Mouse (Mus musculus) liver, embryonic 11.5 days (tissue): ENCODE results near the gene B3galt4. TPM values are rescaled to one million over a fixed set of nuclear protein-coding genes. Genes with fewer than 3 reads are reported as not detected.
A peak's percentile ranks its signal among the peaks of the same experiment; 100 is the strongest.
"Not testable (repeated sequence)": the region's sequence is repeated elsewhere in the genome, so short reads cannot be mapped to it uniquely, and the experiment has no call there.

Experiments used
- ATAC-seq: fragments of 200-750 bp; cut with Nextera tagmentation; replicated peaks from 2 replicates; pipeline ENCODE4 v1.8.0; 2017; ENCODE audit warnings: moderate number of reproducible peaks, mild to moderate bottlenecking, moderate TSS enrichment, moderate library complexity; ENCODE audit not compliant: low FRiP score
- DNase-seq: peaks from one replicate; pipeline ENCODE4 v3.0.0-alpha.2; 2017; ENCODE audit warnings: low spot score
- H3K27ac ChIP-seq: fragments of 300-500 bp; sonication (generic); 2 replicates; pipeline ENCODE4 v1.5.1; 2014; ENCODE audit warnings: mild to moderate bottlenecking, low read depth, low read length, control low read depth
- H3K27me3 ChIP-seq: fragments of 300-500 bp; sonication (generic); replicated peaks from 2 replicates; pipeline ENCODE4 v1.6.1; 2014; ENCODE audit warnings: low read length, mixed read lengths; ENCODE audit not compliant: control insufficient read depth, insufficient read depth
- H3K36me3 ChIP-seq: fragments of 300-500 bp; sonication (generic); 2 replicates; pipeline ENCODE4 v1.6.1; 2014; ENCODE audit warnings: mild to moderate bottlenecking, low read length, moderate library complexity, mixed read lengths; ENCODE audit not compliant: control insufficient read depth, insufficient read depth
- H3K4me1 ChIP-seq: fragments of 300-500 bp; sonication (generic); replicated peaks from 2 replicates; pipeline ENCODE4 v1.6.1; 2014; ENCODE audit warnings: low read length, mixed read lengths; ENCODE audit not compliant: control insufficient read depth, insufficient read depth
- H3K4me2 ChIP-seq: fragments of 300-500 bp; sonication (generic); 2 replicates; pipeline ENCODE4 v1.6.1; 2014; ENCODE audit warnings: mild to moderate bottlenecking, control low read depth, moderate library complexity
- H3K4me3 ChIP-seq: fragments of 300-500 bp; sonication (generic); 2 replicates; pipeline ENCODE4 v1.5.1; 2014; ENCODE audit warnings: low read depth, low read length, control low read depth
- H3K9ac ChIP-seq: fragments of 300-500 bp; sonication (generic); 2 replicates; pipeline ENCODE4 v1.6.1; 2014; ENCODE audit warnings: low read depth, low read length, control low read depth
- H3K9me3 ChIP-seq: fragments of 300-500 bp; sonication (generic); 2 replicates; pipeline ENCODE4 v1.6.1; 2016; ENCODE audit warnings: low read length, inconsistent platforms, mixed read lengths; ENCODE audit not compliant: control insufficient read depth
- WGBS: fragments of 180-500 bp; shearing (Covaris S2); extraction: QIAGEN DNeasy Blood & Tissue Kit; methylation state at CpG from one replicate; pipeline ENCODE4 v1.1.7; 2014; 5-methylcytosine and 5-hydroxymethylcytosine counted together
- polyA plus RNA-seq: library from polyadenylated mRNA; unstranded; fragments of >200 nt; fragmentation: Nextera tagmentation; extraction: Ambion mirVana; gene quantifications from 2 replicates; pipeline ENCODE4 v1.2.1, GENCODE M21; 2014

Gene B3galt4
- polyA plus RNA-seq, 1 experiment from 2014 or later, result 2.9 TPM

GRCm38 (mm10) chr17:33910346-33911051, 40.8 kb downstream of the B3galt4 start:
- H3K4me1 ChIP-seq, result peaks cover 23% of the 10 kb centered on the region

GRCm38 (mm10) chr17:33909869-33910250, 41.4 kb downstream of the B3galt4 start:
- Histone ChIP-seq H3K4me3 (peak overlapping the region; percentile 94), H3K27me3 (no peaks in the 10 kb centered on the region), H3K36me3 (peaks cover 38% of the 10 kb centered on the region), H3K4me1 (peaks cover 17% of the 10 kb centered on the region), H3K9me3 (no peaks in the 10 kb centered on the region), H3K4me2 (peak overlapping the region; percentile 98), H3K27ac (peak overlapping the region; percentile 94), H3K9ac (peak overlapping the region; percentile 96)
- DNase-seq, result no peak
- WGBS, result under 1% methylated on average over 14 of the region's 14 CpGs
- ATAC-seq, result no peak; the same call in 1 of the 2 replicates

More at GRCm38 (mm10) chr17:33910346-33911051, 40.8 kb downstream of the B3galt4 start:
- WGBS, result 46% methylated on average over 11 of the region's 11 CpGs
- Histone ChIP-seq H3K4me3 (peak overlapping the region; percentile 94), H3K27ac (peak overlapping the region; percentile 94; the same call in 1 of the 2 replicates), H3K36me3 (peaks cover 38% of the 10 kb centered on the region), H3K9me3 (no peaks in the 10 kb centered on the region), H3K9ac (peak overlapping the region; percentile 96), H3K27me3 (no peaks in the 10 kb centered on the region), H3K4me2 (peak overlapping the region; percentile 98)
- ATAC-seq (no peak), DNase-seq (no peak)

- H3K4me1 ChIP-seq, result peaks cover 16% of the 10 kb centered on the region
- H3K9me3 ChIP-seq, result no peaks in the 10 kb centered on the region
- H3K4me3 ChIP-seq, result peak within 1 kb of the TSS; percentile 94
- peak within 1 kb of the TSS; percentile 94 for H3K27ac ChIP-seq
- H3K9ac ChIP-seq, result peak within 1 kb of the TSS; percentile 96
- no peaks in the 10 kb centered on the region for H3K27me3 ChIP-seq
- H3K36me3 ChIP-seq, result peaks cover 34% of the 10 kb centered on the region
- peak within 1 kb of the TSS; percentile 98 for H3K4me2 ChIP-seq
- ATAC-seq, result peak; percentile 96
- DNase-seq, result peak; percentile 96
- WGBS, result under 1% methylated on average over 68 of the region's 68 CpGs
Observed at GRCm38 (mm10) chr17:33909077-33909868, 42.0 kb downstream of the B3galt4 start, which contains the start of gene Daxx. Gene Daxx, plus strand, starts transcription at chr17:33909414.

GRCm38 (mm10) chr17:33908331-33909076, 42.8 kb downstream of the B3galt4 start:
- peaks cover 16% of the 10 kb centered on the region for H3K4me1 ChIP-seq
- no peaks in the 10 kb centered on the region for H3K27me3 ChIP-seq
- H3K36me3 ChIP-seq, result peaks cover 26% of the 10 kb centered on the region
- peak overlapping the region; percentile 72 for H3K9ac ChIP-seq
- DNase-seq (peak; percentile 71), ATAC-seq (peak; percentile 47)
- under 1% methylated on average over 42 of the region's 44 CpGs for WGBS
- H3K9me3 ChIP-seq, result no peaks in the 10 kb centered on the region
- H3K4me3 ChIP-seq, result peak overlapping the region; percentile 94
- peak overlapping the region; percentile 94 for H3K27ac ChIP-seq
- H3K4me2 ChIP-seq, result peak overlapping the region; percentile 98

- peaks cover 35% of the 10 kb centered on the region for H3K4me1 ChIP-seq
- WGBS, result 58% methylated on average over 3 of the region's 4 CpGs
- ATAC-seq, DNase-seq, H3K9me3 ChIP-seq, H3K4me3 ChIP-seq, H3K36me3 ChIP-seq, H3K27ac ChIP-seq, H3K27me3 ChIP-seq, H3K4me2 ChIP-seq, H3K9ac ChIP-seq: not testable (repeated sequence)
Observed at GRCm38 (mm10) chr17:33904835-33905234, 46.5 kb downstream of the B3galt4 start, which contains the start of gene Platr17. Gene Platr17, plus strand, starts transcription at chr17:33905135.

GRCm38 (mm10) chr17:33903911-33904651, 47.2 kb downstream of the B3galt4 start:
- not testable (repeated sequence) for H3K36me3 ChIP-seq, H3K27me3 ChIP-seq, H3K4me3 ChIP-seq, ATAC-seq, DNase-seq, H3K9me3 ChIP-seq, H3K4me2 ChIP-seq, H3K9ac ChIP-seq
- WGBS, result 68% methylated on average over 6 of the region's 6 CpGs
- Histone ChIP-seq H3K4me1 (peaks cover 37% of the 10 kb centered on the region), H3K27ac (0 out of 2 replicates have a peak overlapping the region, but pooled peaks have one; percentile 11)

GRCm38 (mm10) chr17:33902491-33902890, 48.8 kb downstream of the B3galt4 start:
- ATAC-seq (no peak), DNase-seq (no peak)
- H3K27me3 ChIP-seq, result no peaks in the 10 kb centered on the region
- H3K27ac ChIP-seq, result peak overlapping the region; percentile 54
- H3K4me1 ChIP-seq, result peaks cover 36% of the 10 kb centered on the region
- WGBS, result 57% methylated on average over 7 of the region's 7 CpGs
- H3K4me2 ChIP-seq, result peak overlapping the region; percentile 37
- no peak overlapping the region for H3K4me3 ChIP-seq
- H3K9me3 ChIP-seq, result no peaks in the 10 kb centered on the region
- H3K36me3 ChIP-seq, result no peaks in the 10 kb centered on the region
- H3K9ac ChIP-seq, result no peak overlapping the region

- WGBS, result 67% methylated on average over 4 of the region's 4 CpGs
- no peaks in the 10 kb centered on the region for H3K27me3 ChIP-seq
- no peak overlapping the region for H3K4me3 ChIP-seq
- H3K36me3 ChIP-seq, result no peaks in the 10 kb centered on the region
- H3K9ac ChIP-seq, result no peak overlapping the region
- H3K4me2 ChIP-seq, result peak overlapping the region; percentile 37
- no peaks in the 10 kb centered on the region for H3K9me3 ChIP-seq
- ATAC-seq, result no peak
- no peak for DNase-seq
- H3K27ac ChIP-seq, result no peak overlapping the region
- peaks cover 36% of the 10 kb centered on the region for H3K4me1 ChIP-seq
Observed at GRCm38 (mm10) chr17:33902079-33902478, 49.2 kb downstream of the B3galt4 start.
